Mouse (Mus musculus) MEL (cell line): Measurements from ENCODE around the gene Gmip. TPM values are rescaled to one million over a fixed set of nuclear protein-coding genes. Genes with fewer than 3 reads are reported as not detected.
A peak's percentile ranks its signal among the peaks of the same experiment; 100 is the strongest.

ENCODE experiments used
- DNase-seq: peaks from one replicate; pipeline ENCODE4 v3.0.0; 2011; ENCODE audit warnings: low read depth, low spot score
- H3K27ac ChIP-seq: 2 replicates; pipeline ENCODE4 v1.5.1; 2012; ENCODE audit warnings: low read depth, mild to moderate bottlenecking, control low read depth, low read length, moderate library complexity; ENCODE audit not compliant: control insufficient read depth
- H3K27me3 ChIP-seq, 2 experiments: fragments of 150-350 bp in 1 of 2; sonication (generic) in 1 of 2; 2 replicates each; pipeline ENCODE4 v1.6.1; 2012; ENCODE audit warnings: low read length in 2 of 2, mild to moderate bottlenecking in 2 of 2, improper control_type of control experiment in 1 of 2, moderate library complexity in 1 of 2; ENCODE audit not compliant: insufficient read depth in 2 of 2, control insufficient read depth in 1 of 2
- H3K36me3 ChIP-seq, 2 experiments: 2 replicates each; pipeline ENCODE4 v1.6.1; 2012 to 2014; ENCODE audit warnings: low read length in 2 of 2, improper control_type of control experiment in 1 of 2, inconsistent platforms in 1 of 2, mild to moderate bottlenecking in 1 of 2; ENCODE audit not compliant: insufficient read depth in 2 of 2, control insufficient read depth in 1 of 2
- H3K4me1 ChIP-seq, 2 experiments: fragments of 150-350 bp in 1 of 2; sonication (generic) in 1 of 2; 2 replicates each; pipeline ENCODE4 v1.6.1; 2012; ENCODE audit warnings: low read length in 2 of 2, improper control_type of control experiment in 1 of 2, mild to moderate bottlenecking in 1 of 2; ENCODE audit not compliant: insufficient read depth in 2 of 2, control insufficient read depth in 1 of 2
- H3K4me3 ChIP-seq, 2 experiments: fragments of 150-350 bp in 1 of 2; sonication (generic) in 1 of 2; 2 replicates each; pipeline ENCODE4 v1.5.1; 2012; ENCODE audit warnings: low read depth in 2 of 2, low read length in 2 of 2, mild to moderate bottlenecking in 2 of 2, moderate library complexity in 2 of 2, control low read depth in 1 of 2, improper control_type of control experiment in 1 of 2; ENCODE audit not compliant: control insufficient read depth in 1 of 2, insufficient read depth in 1 of 2
- H3K79me2 ChIP-seq: 2 replicates; pipeline ENCODE4 v1.6.1; 2012; ENCODE audit warnings: mild to moderate bottlenecking, low read length, moderate library complexity; ENCODE audit not compliant: control insufficient read depth, poor library complexity, insufficient read depth
- H3K9ac ChIP-seq: 2 replicates; pipeline ENCODE4 v1.6.1; 2012; ENCODE audit warnings: low read depth, mild to moderate bottlenecking, control low read depth, low read length, moderate library complexity; ENCODE audit not compliant: control insufficient read depth, poor library complexity, severe bottlenecking
- H3K9me3 ChIP-seq: fragments of 150-350 bp; sonication (generic); replicated peaks from 2 replicates; pipeline ENCODE4 v1.6.1; 2012; ENCODE audit warnings: mild to moderate bottlenecking, low read length, improper control_type of control experiment, moderate library complexity; ENCODE audit not compliant: insufficient read depth
- BHLHE40 ChIP-seq: IDR thresholded peaks from 2 replicates; pipeline ENCODE4 v1.6.1; 2012; ENCODE audit warnings: low read depth, mild to moderate bottlenecking, inconsistent platforms, low read length, improper control_type of control experiment, borderline replicate concordance
- CHD1 ChIP-seq: IDR thresholded peaks from 2 replicates; pipeline ENCODE4 v1.6.1; 2012; ENCODE audit warnings: low read depth, mild to moderate bottlenecking, inconsistent platforms, low read length, improper control_type of control experiment
- CHD2 ChIP-seq: IDR thresholded peaks from 2 replicates; pipeline ENCODE4 v1.6.1; 2011; ENCODE audit warnings: low read length, improper control_type of control experiment
- CTCF ChIP-seq, 3 experiments: IDR thresholded peaks in 2 of 3; conservative IDR thresholded peaks in 1 of 3; 2 replicates each; pipeline ENCODE4 v1.5.1; 2011 to 2012; ENCODE audit warnings: low read length in 3 of 3, low read depth in 2 of 3, mild to moderate bottlenecking in 2 of 3, improper control_type of control experiment in 1 of 3, inconsistent platforms in 1 of 3, mixed read lengths in 1 of 3, moderate library complexity in 1 of 3; ENCODE audit not compliant: control insufficient read depth in 1 of 3, insufficient read depth in 1 of 3, poor library complexity in 1 of 3, severe bottlenecking in 1 of 3
- E2F4 ChIP-seq: IDR thresholded peaks from 2 replicates; pipeline ENCODE4 v1.6.1; 2011; ENCODE audit warnings: low read depth, low read length, improper control_type of control experiment, borderline replicate concordance
- ELF1 ChIP-seq: IDR thresholded peaks from 2 replicates; pipeline ENCODE4 v1.6.1; 2014; ENCODE audit warnings: low read depth, mild to moderate bottlenecking, inconsistent platforms, low read length, improper control_type of control experiment, moderate library complexity
- EP300 ChIP-seq, 2 experiments: IDR thresholded peaks; 2 replicates each; pipeline ENCODE4 v1.6.1; 2011; ENCODE audit warnings: improper control_type of control experiment in 2 of 2, low read length in 2 of 2, low read depth in 1 of 2, mild to moderate bottlenecking in 1 of 2
- ETS1 ChIP-seq: IDR thresholded peaks from 2 replicates; pipeline ENCODE4 v1.6.1; 2012; ENCODE audit warnings: low read depth, mild to moderate bottlenecking, inconsistent platforms, low read length, improper control_type of control experiment, moderate library complexity
- GATA1 ChIP-seq: IDR thresholded peaks from 2 replicates; pipeline ENCODE4 v1.6.1; 2011; ENCODE audit warnings: low read depth, low read length, improper control_type of control experiment
- HCFC1 ChIP-seq: IDR thresholded peaks from 2 replicates; pipeline ENCODE4 v1.6.1; 2012; ENCODE audit warnings: low read depth, mild to moderate bottlenecking, inconsistent platforms, low read length, improper control_type of control experiment, moderate library complexity
- JUND ChIP-seq: IDR thresholded peaks from 2 replicates; pipeline ENCODE4 v1.6.1; 2011; ENCODE audit warnings: low read depth, mild to moderate bottlenecking, improper control_type of control experiment, low read length
- KAT2A ChIP-seq: conservative IDR thresholded peaks from 2 replicates; pipeline ENCODE4 v1.6.1; 2012; ENCODE audit warnings: low read depth, low read length, improper control_type of control experiment, inconsistent platforms
- MAFK ChIP-seq: IDR thresholded peaks from 2 replicates; pipeline ENCODE4 v1.6.1; 2011; ENCODE audit warnings: low read depth, mild to moderate bottlenecking, low read length, improper control_type of control experiment, borderline replicate concordance
- MAX ChIP-seq: IDR thresholded peaks from 2 replicates; pipeline ENCODE4 v1.6.1; 2011; ENCODE audit warnings: low read length, improper control_type of control experiment
- MAZ ChIP-seq: IDR thresholded peaks from 2 replicates; pipeline ENCODE4 v1.6.1; 2012; ENCODE audit warnings: low read depth, mild to moderate bottlenecking, inconsistent platforms, low read length, improper control_type of control experiment
- MEF2A ChIP-seq: IDR thresholded peaks from 2 replicates; pipeline ENCODE4 v1.6.1; 2014; ENCODE audit warnings: low read depth, mild to moderate bottlenecking, inconsistent platforms, low read length, improper control_type of control experiment; ENCODE audit not compliant: poor library complexity, insufficient replicate concordance, severe bottlenecking; ENCODE audit errors: extremely low read depth
- MXI1 ChIP-seq: IDR thresholded peaks from 2 replicates; pipeline ENCODE4 v1.6.1; 2011; ENCODE audit warnings: mild to moderate bottlenecking, low read depth, low read length, improper control_type of control experiment
- MYC ChIP-seq: IDR thresholded peaks from 2 replicates; pipeline ENCODE4 v1.6.1; 2011; ENCODE audit warnings: low read depth, mild to moderate bottlenecking, low read length, improper control_type of control experiment, moderate library complexity
- NELFE ChIP-seq: IDR thresholded peaks from 2 replicates; pipeline ENCODE4 v1.6.1; 2011; ENCODE audit warnings: low read depth, low read length, improper control_type of control experiment
- NRF1 ChIP-seq: IDR thresholded peaks from 2 replicates; pipeline ENCODE4 v1.6.1; 2014; ENCODE audit warnings: low read depth, mild to moderate bottlenecking, inconsistent platforms, low read length, improper control_type of control experiment, moderate library complexity; ENCODE audit not compliant: poor library complexity, insufficient read depth, severe bottlenecking
- POLR2A ChIP-seq, 2 experiments: IDR thresholded peaks; 2 replicates each; pipeline ENCODE4 v1.6.1; 2011 to 2012; ENCODE audit warnings: low read length in 2 of 2, mild to moderate bottlenecking in 2 of 2, control low read depth in 1 of 2, improper control_type of control experiment in 1 of 2, low read depth in 1 of 2, moderate library complexity in 1 of 2; ENCODE audit not compliant: control insufficient read depth in 1 of 2, insufficient read depth in 1 of 2, poor library complexity in 1 of 2
- POLR2AphosphoS2 ChIP-seq: IDR thresholded peaks from 2 replicates; pipeline ENCODE4 v1.6.1; 2011; ENCODE audit warnings: low read length, improper control_type of control experiment
- POLR2AphosphoS5 ChIP-seq: IDR thresholded peaks from 2 replicates; pipeline ENCODE4 v1.6.1; 2012; ENCODE audit warnings: low read depth, borderline replicate concordance, mild to moderate bottlenecking, inconsistent platforms, low read length, moderate library complexity, mixed read lengths
- RAD21 ChIP-seq: IDR thresholded peaks from 2 replicates; pipeline ENCODE4 v1.6.1; 2011; ENCODE audit warnings: mild to moderate bottlenecking, low read depth, low read length, improper control_type of control experiment
- RCOR1 ChIP-seq: IDR thresholded peaks from 2 replicates; pipeline ENCODE4 v1.6.1; 2012; ENCODE audit warnings: low read depth, mild to moderate bottlenecking, inconsistent platforms, low read length, improper control_type of control experiment
- SIN3A ChIP-seq: IDR thresholded peaks from 2 replicates; pipeline ENCODE4 v1.6.1; 2012; ENCODE audit warnings: low read length, improper control_type of control experiment, inconsistent platforms
- SMC3 ChIP-seq: IDR thresholded peaks from 2 replicates; pipeline ENCODE4 v1.6.1; 2011; ENCODE audit warnings: low read depth, low read length, improper control_type of control experiment
- TAL1 ChIP-seq: IDR thresholded peaks from 2 replicates; pipeline ENCODE4 v1.6.1; 2012; ENCODE audit warnings: mild to moderate bottlenecking, inconsistent platforms, low read length, moderate library complexity, mixed read lengths
- TBP ChIP-seq: IDR thresholded peaks from 2 replicates; pipeline ENCODE4 v1.8.0; 2011; ENCODE audit warnings: low read depth, low read length, improper control_type of control experiment
- TCF12 ChIP-seq: IDR thresholded peaks from 2 replicates; pipeline ENCODE4 v1.6.1; 2014; ENCODE audit warnings: low read depth, mild to moderate bottlenecking, inconsistent platforms, low read length, improper control_type of control experiment, moderate library complexity
- USF1 ChIP-seq: IDR thresholded peaks from 2 replicates; pipeline ENCODE4 v1.6.1; 2014; ENCODE audit warnings: low read depth, mild to moderate bottlenecking, inconsistent platforms, low read length, improper control_type of control experiment, moderate library complexity
- USF2 ChIP-seq, 2 experiments: IDR thresholded peaks; 2 replicates each; pipeline ENCODE4 v1.6.1; 2011 to 2012; ENCODE audit warnings: improper control_type of control experiment in 2 of 2, low read length in 2 of 2, borderline replicate concordance in 1 of 2, inconsistent platforms in 1 of 2, low read depth in 1 of 2, mild to moderate bottlenecking in 1 of 2; ENCODE audit not compliant: insufficient read depth in 1 of 2
- ZC3H11A ChIP-seq: IDR thresholded peaks from 2 replicates; pipeline ENCODE4 v1.6.1; 2012; ENCODE audit warnings: low read depth, mild to moderate bottlenecking, inconsistent platforms, low read length, improper control_type of control experiment
- ZKSCAN1 ChIP-seq: IDR thresholded peaks from 2 replicates; pipeline ENCODE4 v1.6.1; 2012; ENCODE audit warnings: low read depth, mild to moderate bottlenecking, inconsistent platforms, low read length, improper control_type of control experiment, moderate library complexity
- ZMIZ1 ChIP-seq: IDR thresholded peaks from 2 replicates; pipeline ENCODE4 v1.6.1; 2012; ENCODE audit warnings: low read depth, mild to moderate bottlenecking, inconsistent platforms, low read length, improper control_type of control experiment, moderate library complexity
- ZNF384 ChIP-seq: IDR thresholded peaks from 2 replicates; pipeline ENCODE4 v1.6.1; 2012; ENCODE audit warnings: low read depth, mild to moderate bottlenecking, inconsistent platforms, low read length, improper control_type of control experiment
- polyA plus RNA-seq, 2 experiments: library from polyadenylated mRNA; stranded (reverse) in 1 of 2; unstranded in 1 of 2; fragments of >175 nt in 1 of 2; fragments of >200 nt in 1 of 2; gene quantifications; 2 replicates each; pipeline versions ENCODE4 v1.2.1 to v1.2.4; 2012; ENCODE audit warnings: low replicate concordance in 2 of 2, low read depth in 1 of 2; ENCODE audit not compliant: insufficient read length in 2 of 2, insufficient read depth in 1 of 2, missing spikeins in 1 of 2
- total RNA-seq: library from RNA; depleted of rRNA; stranded (reverse); fragments of 300-350 nt; gene quantifications from 2 replicates; pipeline ENCODE4 v1.2.3, GENCODE M21; 2012

Gene Gmip
- total and polyA plus RNA-seq, 3 experiments = 21.8 to 52.4 TPM; not detected in 1

- Histone ChIP-seq H3K4me3 (peak within 1 kb of the TSS; percentile 93 to 97), H3K9me3 (no peaks in the 10 kb centered on the region), H3K79me2 (peaks cover 24% of the 10 kb centered on the region), H3K4me1 (peaks cover 7 to 10% of the 10 kb centered on the region in 2 experiments; a peak in 3 of 4 replicates), H3K27ac (peak within 1 kb of the TSS; percentile 98), H3K27me3 (no peaks in the 10 kb centered on the region), H3K36me3 (peaks cover 0 to 14% of the 10 kb centered on the region in 2 experiments; a peak in 2 of 4 replicates), H3K9ac (peak within 1 kb of the TSS; percentile 94)
- peak; percentile 100 for DNase-seq
- TF ChIP-seq CTCF (IDR thresholded peaks at IDR 0.05 in 2 of 3, conservative IDR thresholded peaks at IDR 0.05 in 1 of 3; ENCODE audit: control insufficient read depth in 1 of 3, insufficient read depth in 1 of 3, low read depth in 2 of 3, low read length in 3 of 3, poor library complexity in 1 of 3, severe bottlenecking in 1 of 3) (no peak), HCFC1 (peak; percentile 81), TAL1 (no peak), USF2 (IDR thresholded peaks at IDR 0.05; ENCODE audit: borderline replicate concordance in 1 of 2, insufficient read depth in 1 of 2, low read depth in 1 of 2, low read length in 2 of 2) (no peak), MAFK (no peak), POLR2AphosphoS5 (peak; percentile 88), EP300 (IDR thresholded peaks at IDR 0.05; ENCODE audit: low read depth in 1 of 2, low read length in 2 of 2) (peak in 1 of 2 experiments; percentile 21; a peak in 1 of 4 replicates), NELFE (peak; percentile 98), ZKSCAN1 (no peak; the same call in 1 of the 2 replicates), CHD1 (peak; percentile 65; the same call in 1 of the 2 replicates), CHD2 (no peak; the same call in 1 of the 2 replicates), SMC3 (0 out of 2 replicates have a peak, but pooled peaks have one; percentile 8), RCOR1 (no peak), SIN3A (peak; percentile 73), ETS1 (no peak), ELF1 (0 out of 2 replicates have a peak, but pooled peaks have one; percentile 32), MYC (no peak; the same call in 1 of the 2 replicates), ZNF384 (no peak), MAZ (0 out of 2 replicates have a peak, but pooled peaks have one; percentile 20), POLR2AphosphoS2 (peak; percentile 97), JUND (no peak), ZC3H11A (no peak), RAD21 (no peak), GATA1 (no peak), BHLHE40 (no peak), MEF2A (no peak), MXI1 (peak; percentile 71; the same call in 1 of the 2 replicates), NRF1 (peak; percentile 88), USF1 (peak; percentile 26; the same call in 1 of the 2 replicates), TBP (peak; percentile 41), ZMIZ1 (peak; percentile 92), E2F4 (no peak), KAT2A (peak; percentile 50; the same call in 1 of the 2 replicates), POLR2A (IDR thresholded peaks at IDR 0.05; ENCODE audit: control insufficient read depth in 1 of 2, insufficient read depth in 1 of 2, low read depth in 1 of 2, low read length in 2 of 2, poor library complexity in 1 of 2) (peak; percentile 98 to 99), TCF12 (peak; percentile 7; the same call in 1 of the 2 replicates), MAX (peak; percentile 48)
These were observed 33.9 kb upstream of the Gmip start, which contains the start of gene Gm20422 for GRCm38 (mm10) chr8:69774503-69775148. Gene Gm20422 (minus strand): TSS chr8:69774886.
